Mouse (Mus musculus): ENCODE results near the gene Ints13.

Ints13 gene

GRCm38 (mm10) chr6:146501316-146501865, 76.2 kb downstream of the Ints13 start:
- peak; percentile 63 to 90 for DNase-seq (ENCODE audit: inconsistent age in 2 of 2, low spot score in 1 of 2)

- peak in 1 of 2 experiments; percentile 61 for DNase-seq (ENCODE audit: inconsistent age in 2 of 2, low spot score in 1 of 2)
These were observed 76.9 kb downstream of the Ints13 start for GRCm38 (mm10) chr6:146500771-146501170.

DNA sequence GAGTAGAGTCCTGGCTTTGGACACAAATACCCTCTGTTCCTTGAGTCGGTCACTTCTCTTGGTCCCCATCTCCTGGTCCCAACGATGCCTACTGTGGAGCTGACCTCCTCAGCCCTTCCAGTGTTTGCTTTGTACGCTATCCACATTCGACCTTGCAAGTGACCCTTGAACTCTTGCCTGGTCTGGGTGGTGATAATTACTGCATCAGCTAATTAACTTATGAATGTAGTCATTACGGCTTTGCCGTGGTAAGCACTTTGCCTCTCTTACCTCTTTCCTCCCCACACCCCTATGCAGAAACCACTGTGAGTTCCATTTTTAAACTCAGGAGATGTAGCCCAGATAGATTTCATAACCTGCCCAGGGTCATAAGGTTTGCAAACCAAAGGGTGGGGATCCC, 77.4 kb downstream of the Ints13 start:
- peak in 1 of 2 experiments; percentile 40 for DNase-seq (ENCODE audit: inconsistent age in 2 of 2, low spot score in 1 of 2)

All from adrenal gland, adult (tissue).